Mouse (Mus musculus) mouse trophoblast stem cell (cell line): ENCODE data around the gene Tomm34.

ENCODE experiments used
- in situ Hi-C, 2 experiments: fragments of 300-500 bp; cut with MseI, MboI; formaldehyde crosslinking; loops; 2 replicates in 1 of 2; 3 replicates in 1 of 2; pipeline ENCODE4 v1.15.1; 2025

Tomm34 gene

GRCm38 (mm10) chr2:164015304-164015703 lies 55.7 kb downstream of the Tomm34 start:
- in situ Hi-C loops: no loop called here

DNA sequence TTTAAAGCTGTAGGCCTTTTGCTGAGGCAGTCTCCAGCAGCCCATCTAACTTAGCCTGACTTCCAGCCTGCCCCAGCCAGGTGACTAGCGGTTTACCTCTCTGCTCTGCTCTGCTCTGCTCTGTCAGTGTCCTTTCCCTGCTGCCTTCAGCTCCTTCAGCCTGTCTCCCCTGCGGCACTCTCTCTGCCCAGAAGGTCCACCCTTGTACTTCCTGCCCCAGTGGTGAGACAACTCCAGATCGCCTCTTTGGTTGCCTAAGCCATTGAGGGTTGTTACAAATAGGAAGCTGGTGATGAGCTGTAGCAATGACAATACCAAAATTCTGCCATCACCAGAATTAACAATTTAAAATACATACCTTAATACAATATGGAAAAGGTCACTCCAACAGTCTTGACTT lies 60.0 kb downstream of the Tomm34 start:
- in situ Hi-C loops: no loop called here

- in situ Hi-C loops: no loop called here
Measured at GRCm38 (mm10) chr2:164010496-164010895, 60.5 kb downstream of the Tomm34 start.

GRCm38 (mm10) chr2:164009227-164009626 lies 61.7 kb downstream of the Tomm34 start:
- in situ Hi-C loops: no loop called here

DNA sequence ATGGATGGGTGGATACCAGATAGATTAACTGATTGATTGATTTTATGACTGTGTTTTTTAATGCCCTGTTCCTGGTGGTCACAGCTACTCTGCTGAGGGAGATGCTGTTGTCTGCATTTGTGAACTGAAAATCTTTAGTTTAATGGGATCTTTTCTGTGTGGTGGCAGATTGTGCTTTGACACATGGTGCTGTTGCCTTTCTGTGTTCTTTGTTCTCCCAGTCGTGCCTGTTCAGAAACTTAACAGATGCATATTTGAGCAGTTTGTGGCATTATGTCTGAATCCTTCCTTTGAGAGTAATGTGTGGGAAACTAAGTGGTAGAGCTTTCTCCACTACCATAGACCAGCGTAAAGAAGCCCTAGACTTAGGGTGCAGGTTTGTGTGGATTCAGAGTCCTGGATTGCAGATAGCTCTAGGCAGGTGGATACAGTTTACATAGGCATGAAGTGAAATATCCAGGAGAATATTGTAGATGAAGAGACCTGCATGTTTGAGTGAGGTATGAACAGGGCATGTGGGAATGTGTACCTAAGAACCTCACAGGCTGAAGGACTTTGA lies 62.9 kb downstream of the Tomm34 start:
- in situ Hi-C loops: no loop called here

DNA sequence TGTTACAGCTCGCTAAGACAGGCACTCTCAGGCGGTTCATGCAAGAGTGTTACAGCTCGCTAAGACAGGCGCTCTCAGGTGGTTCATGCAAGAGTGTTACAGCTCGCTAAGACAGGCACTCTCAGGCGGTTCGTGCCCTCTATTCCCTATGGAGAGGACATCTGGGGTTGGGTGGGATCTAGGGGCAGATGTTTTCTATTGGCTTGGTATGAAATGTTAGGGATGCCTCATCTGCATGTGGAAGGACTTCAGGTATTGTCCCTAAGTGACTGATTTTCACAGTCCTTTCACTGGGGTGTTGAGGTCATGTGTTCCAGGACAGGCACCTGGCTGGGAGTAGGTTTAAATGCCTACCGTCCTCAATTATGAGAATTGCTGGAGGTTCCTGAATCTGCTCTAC lies 63.4 kb downstream of the Tomm34 start:
- in situ Hi-C loops: no loop called here

DNA sequence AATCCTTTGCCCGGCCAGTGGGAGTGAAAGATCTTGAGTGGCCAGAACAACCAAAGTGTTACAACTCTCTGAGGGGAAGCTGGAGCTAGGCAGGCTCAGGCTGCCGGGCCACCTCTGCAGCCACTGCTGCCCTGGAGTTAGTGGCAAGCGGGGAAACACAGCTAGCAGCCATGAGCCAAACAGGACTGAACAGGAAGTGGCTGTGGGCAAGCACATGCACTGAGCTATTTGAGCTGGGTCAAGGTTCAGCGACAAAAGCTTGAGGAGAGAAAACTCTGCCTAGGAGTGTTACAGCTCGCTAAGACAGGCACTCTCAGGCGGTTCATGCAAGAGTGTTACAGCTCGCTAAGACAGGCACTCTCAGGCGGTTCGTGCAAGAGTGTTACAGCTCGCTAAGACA lies 64.0 kb downstream of the Tomm34 start:
- in situ Hi-C loops: no loop called here

- in situ Hi-C loops: no loop called here
Measured at GRCm38 (mm10) chr2:164004503-164004902, 66.5 kb downstream of the Tomm34 start.
